Mouse (Mus musculus) mouse embryonic stem cell (cell line): ENCODE results near the gene Sbsn.
"Not testable (repeated sequence)": the region's sequence is repeated elsewhere in the genome, so short reads cannot be mapped to it uniquely, and the experiment has no call there.

ENCODE experiments used
- in situ Hi-C, 2 experiments: fragments of 300-500 bp; cut with MboI; formaldehyde crosslinking; loops; 1 replicate in 1 of 2; 3 replicates in 1 of 2; pipeline ENCODE4 v1.14.3; 2019 to 2020; ENCODE audit warnings: low sequenced_read_pairs in 2 of 2, low pct_unique_long_range_greater_than_20kb in 1 of 2, mixed read lengths in 1 of 2; ENCODE audit not compliant: unreplicated experiment in 1 of 2

Gene Sbsn

GRCm38 (mm10) chr7:30751086-30751669, at the start of gene Sbsn:
Gene Sbsn, plus strand, starts transcription at chr7:30751471.
- in situ Hi-C loops, result no loop called here

DNA sequence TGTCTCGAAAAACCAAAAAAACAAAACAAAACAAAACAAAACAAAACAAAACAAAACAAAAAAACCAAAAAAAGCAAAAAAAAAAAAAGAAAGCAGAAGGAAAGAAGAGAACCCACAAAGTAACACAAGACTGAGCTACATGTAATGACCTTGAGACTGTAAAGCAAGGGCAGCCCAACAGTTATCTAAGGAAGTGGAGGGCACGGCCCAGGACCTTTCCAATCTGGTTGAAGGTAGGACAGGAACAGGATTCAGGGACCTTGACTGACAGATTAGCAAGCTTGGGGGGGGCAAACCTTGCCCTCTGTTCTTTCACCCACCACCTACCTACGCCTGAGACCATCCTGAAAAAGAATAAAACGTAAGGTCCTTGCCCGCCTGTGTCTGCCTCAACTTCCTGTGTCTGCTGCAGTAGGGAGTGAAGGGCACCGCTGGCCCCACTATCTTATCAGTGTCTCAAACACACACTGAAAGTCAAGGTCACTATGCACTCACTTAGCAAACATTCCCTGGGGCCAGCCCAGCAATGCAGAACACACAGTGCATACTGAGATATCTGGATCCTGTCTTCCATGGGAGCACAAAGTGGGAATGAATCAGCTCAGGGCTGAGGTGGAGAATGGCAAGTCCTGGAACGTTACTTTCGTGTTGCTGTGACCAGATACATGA, 44.9 kb upstream of the Sbsn start:
- in situ Hi-C loops, result no loop called here

DNA sequence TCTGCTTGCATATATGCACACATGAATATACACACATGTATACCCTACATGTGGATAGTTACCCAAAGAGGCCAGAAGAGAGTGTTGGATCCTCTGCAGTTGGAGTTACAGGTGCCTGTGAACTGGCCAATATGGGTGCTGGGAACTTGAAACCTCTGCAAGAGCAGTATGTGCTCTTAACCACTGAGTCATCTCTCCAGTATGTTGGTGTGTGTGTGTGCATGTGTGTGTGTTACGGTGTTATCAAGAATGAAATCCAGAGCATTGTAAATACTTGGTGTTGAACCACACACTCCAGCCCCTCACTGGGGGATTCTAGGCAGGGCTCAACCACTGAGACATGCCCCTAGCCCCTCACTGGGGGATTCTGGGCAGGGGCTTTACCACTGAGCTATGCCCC, 43.8 kb upstream of the Sbsn start:
- in situ Hi-C loops, result no loop called here

DNA sequence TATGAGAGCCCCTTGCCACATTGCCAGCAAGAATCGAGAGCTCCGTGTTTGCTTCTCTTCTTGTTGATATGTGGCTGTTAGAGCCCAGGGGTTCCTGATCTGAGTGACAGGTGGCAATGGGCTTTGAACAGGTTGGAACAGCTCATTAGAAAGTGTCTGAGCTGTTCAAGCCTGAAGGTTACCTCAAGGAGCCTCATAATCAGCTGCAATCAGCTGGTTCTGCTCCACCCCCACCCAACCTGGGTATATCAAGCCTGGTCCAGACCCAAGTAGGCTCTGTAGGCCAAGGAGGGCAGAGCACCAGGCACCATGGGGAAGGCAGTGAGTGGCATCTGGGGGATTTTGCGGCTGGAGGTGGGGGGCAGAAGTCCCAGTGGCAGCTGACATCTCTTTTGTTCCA, 39.3 kb upstream of the Sbsn start, which contains the start of gene Atp4a:
Gene Atp4a (plus strand): TSS at position 268 of the 400 bp plus-strand sequence.
- in situ Hi-C loops, result no loop called here

GRCm38 (mm10) chr7:30717006-30717715, 34.1 kb upstream of the Sbsn start:
- in situ Hi-C loops, result no loop called here

GRCm38 (mm10) chr7:30717716-30718046, 33.6 kb upstream of the Sbsn start:
- in situ Hi-C loops, result no loop called here

- in situ Hi-C loops, result no loop called here
Observed at GRCm38 (mm10) chr7:30719669-30720068, 31.6 kb upstream of the Sbsn start.

DNA sequence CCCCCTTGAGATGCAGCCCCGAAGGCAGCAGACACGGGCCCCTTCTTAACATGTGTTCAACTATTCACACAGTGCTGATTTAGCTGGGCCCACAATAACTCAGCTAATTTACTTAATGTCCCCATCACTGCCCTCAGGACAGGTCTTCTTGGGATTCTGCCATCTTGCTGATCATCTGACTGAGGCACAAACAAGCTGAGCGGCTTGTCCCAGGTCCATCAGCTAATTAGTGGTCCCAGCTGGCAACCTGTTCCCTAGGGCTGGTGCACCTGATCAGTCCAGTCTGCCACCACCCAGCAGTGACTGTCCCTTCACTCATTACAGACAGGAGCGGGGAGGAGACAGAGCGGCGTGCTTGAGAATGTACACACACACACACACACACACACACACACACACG, 30.0 kb upstream of the Sbsn start:
- in situ Hi-C loops, result no loop called here

- in situ Hi-C loops, result no loop called here
Observed at GRCm38 (mm10) chr7:30723274-30723953, 27.9 kb upstream of the Sbsn start.

DNA sequence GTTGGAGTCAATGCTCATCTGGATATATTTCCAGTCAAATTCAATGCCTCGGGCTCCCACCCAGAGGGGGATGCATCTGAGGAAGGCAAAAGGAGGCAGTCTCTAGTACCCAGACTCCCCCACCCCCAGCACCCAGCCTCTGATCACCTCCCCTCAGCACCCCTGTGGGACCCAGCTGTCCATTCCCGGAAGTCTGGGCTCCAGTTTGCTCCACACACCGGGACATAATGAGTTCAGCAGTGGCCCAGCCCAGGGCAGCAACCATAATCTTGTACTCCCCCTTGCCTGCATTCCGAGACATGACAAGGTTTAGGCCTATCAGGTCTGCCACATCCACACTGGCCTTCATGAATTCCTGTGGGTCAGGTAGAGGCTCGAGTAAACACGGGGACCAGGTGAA, 23.1 kb upstream of the Sbsn start:
- in situ Hi-C loops, result no loop called here

DNA sequence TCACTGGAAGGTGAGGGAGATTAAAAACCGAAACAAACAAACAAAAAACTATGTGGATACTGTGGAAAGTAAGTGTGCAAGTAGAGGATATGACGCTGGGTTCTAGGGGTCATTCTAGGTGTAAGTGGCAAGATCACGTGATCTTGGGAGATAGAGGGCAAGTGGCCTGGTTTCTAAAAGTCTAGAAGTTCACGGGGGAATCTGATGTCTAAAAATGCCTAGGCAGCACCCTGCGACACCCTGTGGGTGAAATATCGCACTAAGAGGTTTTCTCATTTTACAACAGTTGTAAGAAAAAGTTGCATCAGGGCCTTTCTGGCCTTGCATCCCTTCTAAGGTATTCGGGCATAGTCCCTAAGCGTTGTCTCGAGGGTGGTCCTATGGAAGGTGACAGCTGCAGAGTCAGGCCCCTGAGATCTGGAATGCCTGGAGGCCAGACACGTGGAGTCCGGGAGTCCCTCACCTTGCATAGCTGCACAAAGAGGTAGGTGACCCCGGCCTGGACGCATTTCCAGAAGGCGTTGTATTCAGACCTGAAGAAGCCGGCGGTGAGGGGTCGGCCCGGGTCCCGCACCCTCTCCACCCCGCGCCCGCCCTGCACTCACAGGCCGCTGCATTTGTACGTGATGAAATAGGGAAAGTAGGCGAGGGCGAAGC, 22.4 kb upstream of the Sbsn start:
- in situ Hi-C loops, result no loop called here

- in situ Hi-C loops, result no loop called here
Observed at GRCm38 (mm10) chr7:30729396-30730063, 21.7 kb upstream of the Sbsn start, which contains the start of gene Tmem147. Gene Tmem147, minus strand, starts transcription at chr7:30729540.

GRCm38 (mm10) chr7:30730064-30730722, 21.1 kb upstream of the Sbsn start:
- in situ Hi-C loops, result not testable (repeated sequence)

DNA sequence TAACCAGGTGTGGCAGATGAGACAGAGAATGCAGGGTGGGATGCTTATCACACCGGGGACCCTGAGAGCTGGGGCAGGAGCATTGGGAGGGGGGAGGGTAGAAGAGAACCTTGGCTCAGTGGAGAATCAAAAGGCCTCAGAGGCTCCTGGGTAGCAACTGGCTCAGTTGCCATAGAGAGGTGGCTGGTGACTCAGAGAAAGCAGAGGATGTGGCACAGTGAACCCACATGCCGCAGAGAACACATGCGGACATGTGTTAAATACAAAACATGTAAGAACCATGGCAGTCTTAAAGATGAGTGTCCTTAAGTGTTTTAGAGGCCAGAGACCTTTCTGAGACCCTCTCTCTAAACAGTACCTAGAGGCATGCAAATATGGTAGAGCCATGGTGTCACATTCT, 15.1 kb upstream of the Sbsn start:
- in situ Hi-C loops, result no loop called here

DNA sequence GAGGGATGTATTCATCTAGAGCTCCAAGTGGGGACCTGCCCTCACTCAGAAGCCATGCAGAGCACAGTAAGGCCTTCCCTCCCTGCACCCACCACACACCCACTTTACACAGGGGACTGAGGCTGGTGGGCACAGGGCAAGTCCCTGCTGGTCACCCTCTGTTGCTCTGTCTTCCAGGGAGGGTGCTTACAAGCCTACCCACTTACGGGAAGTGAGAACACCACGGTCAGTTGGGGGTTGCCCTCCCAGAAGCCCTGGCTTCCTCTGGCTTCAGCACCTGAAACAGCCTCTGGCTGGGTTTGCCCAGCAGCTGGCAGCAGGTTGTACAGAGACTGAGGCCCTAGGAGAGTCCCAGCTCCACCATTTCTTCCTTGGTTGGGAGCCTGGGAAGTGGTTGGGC, 8.7 kb upstream of the Sbsn start:
- in situ Hi-C loops, result not testable (repeated sequence)

GRCm38 (mm10) chr7:30743617-30744016, 7.7 kb upstream of the Sbsn start, which contains the start of gene Gapdhs:
Gene Gapdhs, minus strand, starts transcription at chr7:30743681.
- in situ Hi-C loops, result not testable (repeated sequence)

DNA sequence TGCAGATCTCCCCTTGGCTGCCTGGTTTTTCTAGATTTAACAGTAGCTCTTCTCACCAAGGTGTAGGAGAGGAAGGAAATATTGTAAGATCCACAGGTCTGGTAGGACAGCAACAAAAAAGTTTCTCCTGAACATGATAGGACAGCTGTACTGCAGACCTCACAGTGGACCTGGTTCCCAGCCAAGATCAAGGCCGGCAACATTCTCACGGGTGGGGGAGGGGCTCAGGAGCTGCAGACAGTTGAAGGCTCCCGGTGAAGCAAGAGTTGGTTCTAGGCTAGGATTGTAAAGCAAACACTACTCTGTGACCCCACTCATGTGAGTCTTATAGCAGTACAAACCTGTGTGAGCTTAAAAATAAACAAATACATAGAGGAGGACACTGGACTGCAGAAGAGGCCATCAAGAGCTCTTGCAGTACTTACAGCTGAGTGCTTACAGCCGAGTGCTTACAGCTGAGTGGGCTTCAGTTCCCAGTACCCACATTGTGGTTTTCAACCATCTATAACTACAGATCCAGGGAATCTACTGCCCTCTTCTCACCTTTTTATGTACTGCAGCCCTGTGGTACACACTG, 7.2 kb upstream of the Sbsn start:
- in situ Hi-C loops, result no loop called here
